Mouse (Mus musculus): ENCODE results near the gene Gna15.

GRCm38 (mm10) chr10:81483983-81484382, 40.0 kb downstream of the Gna15 start:
- peak; percentile 48; the same call in 1 of the 2 replicates for TF ChIP-seq CTCF (IDR thresholded peaks at IDR 0.05; ENCODE audit: extremely low read depth, insufficient read length, insufficient replicate concordance, low read depth, low read length)
- no peak for TF ChIP-seq POLR2A (IDR thresholded peaks at IDR 0.05; ENCODE audit: low read depth, low read length)
